Mouse (Mus musculus): ENCODE measurements around the gene Cers6. TPM values are rescaled to one million over a fixed set of nuclear protein-coding genes. Genes with fewer than 3 reads are reported as not detected.

Cers6 gene
- polyA plus RNA-seq, 1 experiment = 10.2 TPM

DNA sequence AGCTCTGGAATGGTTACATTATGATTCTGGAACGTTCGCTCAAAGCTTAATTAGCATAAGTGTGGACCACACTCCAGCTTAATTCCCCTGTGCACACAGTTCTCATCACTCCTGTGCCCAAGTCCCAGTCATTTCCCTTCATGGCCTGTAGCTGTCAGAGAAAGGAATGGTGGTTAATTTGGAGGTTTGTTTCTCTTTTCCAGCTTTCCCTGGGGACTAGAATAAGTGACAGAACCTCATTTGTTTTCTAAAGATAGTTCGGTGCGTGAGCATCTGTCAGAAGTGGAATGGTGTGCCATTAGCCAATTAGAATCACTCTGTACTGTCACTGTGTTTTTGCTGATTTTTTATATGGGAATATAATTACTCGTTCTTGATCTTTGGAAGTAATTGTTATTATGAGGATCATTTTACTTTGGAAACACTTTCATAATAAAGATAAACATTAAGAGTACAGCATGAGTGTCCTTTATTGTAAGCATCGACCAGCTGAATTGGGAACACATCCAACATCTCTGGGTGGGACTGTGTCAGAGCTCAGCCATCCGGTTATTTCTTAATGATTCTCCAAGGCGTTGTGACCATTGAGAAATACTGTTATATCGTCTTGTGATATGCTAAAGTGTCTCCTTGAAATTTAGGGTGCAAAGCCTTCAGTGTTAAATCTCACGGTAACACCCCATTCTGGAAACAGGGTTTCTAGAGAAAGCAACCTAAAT lies 252.7 kb downstream of the Cers6 start:
- TF ChIP-seq GATA1 (IDR thresholded peaks at IDR 0.05; ENCODE audit: low read length) = no peak

GRCm38 (mm10) chr2:69115921-69116320 lies 254.7 kb downstream of the Cers6 start:
- no peak for TF ChIP-seq GATA1 (IDR thresholded peaks at IDR 0.05; ENCODE audit: low read length)

DNA sequence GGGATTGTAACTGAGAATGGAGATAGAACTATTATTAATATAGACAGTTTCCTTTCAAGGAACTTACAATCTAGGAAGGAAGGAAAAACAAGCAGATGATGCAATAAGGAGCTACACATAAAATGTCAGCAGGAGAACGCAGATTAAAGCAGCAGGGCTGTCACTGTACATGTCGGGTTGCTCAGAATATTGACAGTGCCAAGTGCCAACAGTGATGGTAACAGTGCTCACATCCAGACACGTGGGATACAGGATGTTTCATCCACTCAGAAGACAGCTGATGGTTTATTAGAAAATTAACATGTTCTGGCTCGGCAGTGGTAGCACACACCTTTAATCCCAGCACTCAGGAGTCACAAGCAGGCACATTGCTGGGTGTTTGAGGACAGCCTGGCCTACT lies 255.5 kb downstream of the Cers6 start:
- no peak for TF ChIP-seq GATA1 (IDR thresholded peaks at IDR 0.05; ENCODE audit: low read length)

DNA sequence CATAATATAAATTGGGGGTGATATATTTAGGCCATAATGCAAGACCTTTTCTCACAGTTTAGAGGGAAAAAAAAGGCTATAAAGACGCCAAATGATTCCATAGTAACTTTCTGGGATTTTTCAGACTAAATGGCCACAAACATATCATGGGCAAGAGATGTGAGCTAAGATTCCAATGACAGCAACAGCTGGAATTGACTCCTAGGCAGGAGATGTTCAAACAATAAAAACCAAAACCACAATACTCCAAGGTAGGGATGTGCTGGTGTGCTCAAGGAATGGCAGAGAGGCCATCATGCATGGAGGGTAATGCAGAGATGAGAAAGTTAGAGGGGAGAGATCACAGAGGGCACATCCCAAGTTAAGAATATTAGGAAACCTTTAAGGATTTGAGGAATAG lies 257.8 kb downstream of the Cers6 start:
- no peak for TF ChIP-seq GATA1 (IDR thresholded peaks at IDR 0.05; ENCODE audit: low read length)

- TF ChIP-seq GATA1 (IDR thresholded peaks at IDR 0.05; ENCODE audit: low read length) = no peak
Observed at GRCm38 (mm10) chr2:69119718-69120117, 258.5 kb downstream of the Cers6 start.

GRCm38 (mm10) chr2:69121681-69122080 lies 260.4 kb downstream of the Cers6 start:
- TF ChIP-seq GATA1 (IDR thresholded peaks at IDR 0.05; ENCODE audit: low read length) = no peak

GRCm38 (mm10) chr2:69125425-69125824 lies 264.2 kb downstream of the Cers6 start:
- no peak for TF ChIP-seq GATA1 (IDR thresholded peaks at IDR 0.05; ENCODE audit: low read length)

- no peak for TF ChIP-seq GATA1 (IDR thresholded peaks at IDR 0.05; ENCODE audit: low read length)
Observed at GRCm38 (mm10) chr2:69128321-69128720, 267.1 kb downstream of the Cers6 start.

- no peak for TF ChIP-seq GATA1 (IDR thresholded peaks at IDR 0.05; ENCODE audit: low read length)
Observed at GRCm38 (mm10) chr2:69128921-69129395, 267.7 kb downstream of the Cers6 start.

DNA sequence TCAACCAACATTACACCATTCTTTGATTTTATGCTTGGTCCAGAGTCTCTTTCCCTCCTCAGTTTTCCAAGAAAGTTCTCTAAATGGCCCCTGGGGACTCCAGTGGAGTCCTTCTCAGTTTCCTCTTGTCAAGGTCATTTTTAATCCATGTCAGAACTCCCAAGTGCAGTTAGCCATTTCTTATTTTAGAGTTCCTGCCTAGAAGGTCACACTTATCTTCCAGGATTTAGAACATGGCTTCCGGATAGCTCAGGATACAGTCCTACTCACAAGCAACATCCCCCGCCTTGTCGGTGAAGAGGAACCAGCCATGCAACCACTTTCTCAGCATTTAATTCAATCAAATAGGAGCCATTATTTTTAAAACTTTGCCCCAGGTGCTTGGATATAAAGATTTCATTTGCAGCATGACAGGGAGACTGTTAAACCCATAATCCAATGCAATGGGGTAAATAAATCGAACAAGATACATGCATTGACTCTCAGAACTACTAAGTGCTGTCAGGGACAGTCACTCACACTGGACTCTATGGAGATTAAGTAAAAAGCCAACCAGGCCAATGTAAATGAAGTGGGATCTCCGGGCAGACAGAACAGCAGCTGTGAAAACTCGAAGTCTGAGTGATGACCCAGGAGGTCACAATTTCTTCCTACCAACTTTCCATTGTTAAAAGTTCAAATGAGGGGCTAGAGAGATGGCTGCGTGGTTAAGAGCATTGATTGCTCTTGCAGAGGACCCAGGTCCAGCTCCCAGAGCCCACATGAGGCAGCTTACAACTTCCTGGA lies 268.4 kb downstream of the Cers6 start:
- no peak for TF ChIP-seq GATA1 (IDR thresholded peaks at IDR 0.05; ENCODE audit: low read length)

DNA sequence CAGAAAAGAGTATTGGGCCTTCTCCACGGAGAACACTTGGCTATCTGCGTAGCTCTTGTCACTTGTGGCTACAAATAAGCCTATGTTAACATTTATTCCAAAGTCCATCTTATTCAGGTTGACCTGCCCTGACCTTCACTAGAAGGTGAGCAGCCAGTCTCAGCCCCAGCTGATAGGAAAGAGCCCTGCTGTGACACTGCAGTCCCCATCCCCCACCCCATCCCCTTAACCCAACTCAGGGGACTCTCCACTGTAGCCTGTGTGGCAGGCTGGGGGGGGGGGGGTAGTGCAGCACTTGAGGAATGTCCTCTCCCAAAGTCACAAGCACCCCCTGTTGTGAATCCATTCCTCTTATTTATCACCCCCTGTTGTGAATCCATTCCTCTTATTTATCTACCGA lies 270.8 kb downstream of the Cers6 start:
- TF ChIP-seq GATA1 (IDR thresholded peaks at IDR 0.05; ENCODE audit: low read length) = no peak

DNA sequence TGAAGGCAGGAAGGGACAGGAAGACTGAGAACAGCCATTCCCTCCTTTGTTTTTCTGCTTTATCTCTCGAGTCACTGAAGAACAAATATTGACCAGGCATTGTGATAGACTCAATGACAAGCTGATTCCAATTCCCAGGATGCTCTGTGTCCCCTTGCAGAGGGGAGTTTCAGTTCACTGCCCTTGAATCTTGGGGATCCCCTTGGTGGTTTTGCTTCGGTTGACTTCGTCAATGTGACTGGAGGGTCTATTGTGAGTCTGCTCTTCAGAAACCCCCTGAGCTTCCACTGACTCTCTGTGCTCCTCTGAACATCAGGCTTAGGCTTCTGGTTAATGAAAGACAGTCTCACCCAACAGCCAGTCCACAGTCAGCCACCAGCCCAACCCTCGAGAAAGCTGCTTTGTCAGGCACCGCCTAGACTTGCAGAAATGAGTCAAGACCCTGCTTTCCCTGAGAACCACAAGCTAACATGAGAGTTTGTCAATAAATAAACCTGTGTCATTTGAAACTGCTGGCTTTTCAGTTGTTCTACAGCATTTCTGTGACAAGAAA lies 271.3 kb downstream of the Cers6 start:
- no peak for TF ChIP-seq GATA1 (IDR thresholded peaks at IDR 0.05; ENCODE audit: low read length)

- no peak for TF ChIP-seq GATA1 (IDR thresholded peaks at IDR 0.05; ENCODE audit: low read length)
Observed at GRCm38 (mm10) chr2:69134186-69134585, 272.9 kb downstream of the Cers6 start.

GRCm38 (mm10) chr2:69134937-69135336 lies 273.7 kb downstream of the Cers6 start:
- TF ChIP-seq GATA1 (IDR thresholded peaks at IDR 0.05; ENCODE audit: low read length) = no peak

GRCm38 (mm10) chr2:69135661-69136576 lies 274.7 kb downstream of the Cers6 start, which contains the start of gene Nostrin:
Gene Nostrin (plus strand): TSS chr2:69135800.
- no peak for TF ChIP-seq GATA1 (IDR thresholded peaks at IDR 0.05; ENCODE audit: low read length)

All from G1E-ER4 (cell line).